Mouse (Mus musculus): ENCODE data around the gene Arhgef18. TPM values are rescaled to one million over a fixed set of nuclear protein-coding genes. Genes with fewer than 3 reads are reported as not detected.

Gene Arhgef18
- total and polyA plus RNA-seq, 3 experiments, result 3.0 to 6.6 TPM; not detected in 1

DNA sequence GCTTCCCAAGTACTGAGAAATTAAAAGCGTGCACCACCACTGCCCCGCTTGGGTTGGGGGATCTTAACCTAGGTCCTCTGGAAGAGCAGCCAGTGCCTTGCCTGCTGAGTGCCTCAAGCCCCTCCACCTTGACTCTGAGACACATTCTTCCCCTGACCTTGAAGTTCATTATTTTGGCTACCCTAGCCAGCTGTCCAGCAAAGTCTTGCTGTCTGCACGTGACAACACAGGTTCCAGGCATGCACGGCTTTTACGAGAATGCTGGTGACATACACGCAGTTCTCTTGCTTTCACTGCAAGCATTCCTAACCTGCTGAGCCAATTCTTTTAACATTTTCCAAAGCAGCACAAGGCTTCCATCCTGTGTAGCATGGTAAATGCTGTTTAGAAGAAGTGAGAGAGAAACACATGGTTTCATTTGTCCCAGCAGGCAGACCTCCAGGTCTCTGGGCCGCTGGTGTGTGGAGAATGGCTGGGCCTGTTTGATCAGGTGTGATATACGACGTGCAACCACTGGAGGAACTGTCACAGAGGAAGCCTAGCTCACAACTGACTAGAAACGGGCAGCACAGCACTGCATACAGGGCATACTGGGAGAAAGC lies 27.4 kb downstream of the Arhgef18 start:
- no peak for DNase-seq (ENCODE audit: low read depth, low spot score)
- no peaks in the 10 kb centered on the region for H3K27me3 ChIP-seq (ENCODE audit: control insufficient read depth in 1 of 2, insufficient read depth in 2 of 2, low read length in 2 of 2)
- H3K27ac ChIP-seq (ENCODE audit: control insufficient read depth, low read depth, low read length), result no peak overlapping the region
- H3K4me1 ChIP-seq (ENCODE audit: control insufficient read depth in 1 of 2, insufficient read depth in 2 of 2, low read length in 2 of 2), result 0 out of 4 replicates have a peak, but pooled peaks cover 0 to 3% of the 10 kb centered on the region in 2 experiments
- TF ChIP-seq JUND (IDR thresholded peaks at IDR 0.05; ENCODE audit: low read depth, low read length) (no peak), USF1 (IDR thresholded peaks at IDR 0.05; ENCODE audit: low read depth, low read length) (no peak), ZNF384 (IDR thresholded peaks at IDR 0.05; ENCODE audit: low read depth, low read length) (no peak)
- H3K4me3 ChIP-seq (ENCODE audit: control insufficient read depth in 1 of 2, insufficient read depth in 1 of 2, low read depth in 2 of 2, low read length in 2 of 2), result no peak overlapping the region
- peaks cover 0 to 4% of the 10 kb centered on the region in 2 experiments; a peak in 2 of 4 replicates for H3K36me3 ChIP-seq (ENCODE audit: control insufficient read depth in 1 of 2, insufficient read depth in 2 of 2, low read length in 2 of 2)
- H3K9ac ChIP-seq (ENCODE audit: control insufficient read depth, low read depth, low read length, poor library complexity, severe bottlenecking), result no peak overlapping the region
- H3K9me3 ChIP-seq (replicated peaks; ENCODE audit: insufficient read depth, low read length), result no peaks in the 10 kb centered on the region
- no peaks in the 10 kb centered on the region for H3K79me2 ChIP-seq (ENCODE audit: control insufficient read depth, insufficient read depth, low read length, poor library complexity)

- no peaks in the 10 kb centered on the region for H3K4me1 ChIP-seq (ENCODE audit: control insufficient read depth in 1 of 2, insufficient read depth in 2 of 2, low read length in 2 of 2)
- no peaks in the 10 kb centered on the region for H3K9me3 ChIP-seq (replicated peaks; ENCODE audit: insufficient read depth, low read length)
- no peaks in the 10 kb centered on the region for H3K79me2 ChIP-seq (ENCODE audit: control insufficient read depth, insufficient read depth, low read length, poor library complexity)
- no peak overlapping the region for H3K4me3 ChIP-seq (ENCODE audit: control insufficient read depth in 1 of 2, insufficient read depth in 1 of 2, low read depth in 2 of 2, low read length in 2 of 2)
- TF ChIP-seq SMC3 (IDR thresholded peaks at IDR 0.05; ENCODE audit: low read depth, low read length) (no peak), MAX (IDR thresholded peaks at IDR 0.05; ENCODE audit: low read length) (no peak)
- H3K36me3 ChIP-seq (ENCODE audit: control insufficient read depth in 1 of 2, insufficient read depth in 2 of 2, low read length in 2 of 2), result no peaks in the 10 kb centered on the region
- no peaks in the 10 kb centered on the region for H3K27me3 ChIP-seq (ENCODE audit: control insufficient read depth in 1 of 2, insufficient read depth in 2 of 2, low read length in 2 of 2)
- no peak overlapping the region for H3K9ac ChIP-seq (ENCODE audit: control insufficient read depth, low read depth, low read length, poor library complexity, severe bottlenecking)
- H3K27ac ChIP-seq (ENCODE audit: control insufficient read depth, low read depth, low read length), result no peak overlapping the region
- DNase-seq (ENCODE audit: low read depth, low spot score), result no peak
Observed at GRCm38 (mm10) chr8:3421507-3421906, 28.7 kb downstream of the Arhgef18 start.

GRCm38 (mm10) chr8:3425217-3425616 lies 32.4 kb downstream of the Arhgef18 start:
- no peaks in the 10 kb centered on the region for H3K4me1 ChIP-seq (ENCODE audit: control insufficient read depth in 1 of 2, insufficient read depth in 2 of 2, low read length in 2 of 2)
- no peaks in the 10 kb centered on the region for H3K36me3 ChIP-seq (ENCODE audit: control insufficient read depth in 1 of 2, insufficient read depth in 2 of 2, low read length in 2 of 2)
- H3K9ac ChIP-seq (ENCODE audit: control insufficient read depth, low read depth, low read length, poor library complexity, severe bottlenecking), result no peak overlapping the region
- DNase-seq (ENCODE audit: low read depth, low spot score), result no peak
- H3K27me3 ChIP-seq (ENCODE audit: control insufficient read depth in 1 of 2, insufficient read depth in 2 of 2, low read length in 2 of 2), result no peaks in the 10 kb centered on the region
- no peak for TF ChIP-seq GATA1 (IDR thresholded peaks at IDR 0.05; ENCODE audit: low read depth, low read length)
- TF ChIP-seq MEF2A (IDR thresholded peaks at IDR 0.05; ENCODE audit: extremely low read depth, insufficient replicate concordance, low read depth, low read length, poor library complexity, severe bottlenecking), result no peak
- TF ChIP-seq MXI1 (IDR thresholded peaks at IDR 0.05; ENCODE audit: low read depth, low read length), result no peak
- no peak for TF ChIP-seq BHLHE40 (IDR thresholded peaks at IDR 0.05; ENCODE audit: borderline replicate concordance, low read depth, low read length)
- H3K9me3 ChIP-seq (replicated peaks; ENCODE audit: insufficient read depth, low read length), result no peaks in the 10 kb centered on the region
- H3K27ac ChIP-seq (ENCODE audit: control insufficient read depth, low read depth, low read length), result no peak overlapping the region
- no peak overlapping the region for H3K4me3 ChIP-seq (ENCODE audit: control insufficient read depth in 1 of 2, insufficient read depth in 1 of 2, low read depth in 2 of 2, low read length in 2 of 2)
- H3K79me2 ChIP-seq (ENCODE audit: control insufficient read depth, insufficient read depth, low read length, poor library complexity), result no peaks in the 10 kb centered on the region

Measured in MEL (cell line).